Mouse (Mus musculus): Measurements from ENCODE around the gene Zfp663.

- TF ChIP-seq POLR2A (IDR thresholded peaks at IDR 0.05; ENCODE audit: extremely low read depth, insufficient read depth, low read length) (no peak), CTCF (IDR thresholded peaks at IDR 0.05; ENCODE audit: extremely low read depth, insufficient read depth, low read length) (no peak)
Observed at GRCm38 (mm10) chr2:165329703-165330102, 38.8 kb downstream of the Zfp663 start.
